Mouse (Mus musculus) kidney, embryonic 15.5 days (tissue): ENCODE measurements at regions not wholly inside any gene's neighbourhood (a gene's known extent, or its start where the extent isn't known, plus 50 kb on each side); places are given as distances from the start of the nearest gene placed in this dataset.
"Not testable (repeated sequence)": the region's sequence is repeated elsewhere in the genome, so short reads cannot be mapped to it uniquely, and the experiment has no call there.

Source experiments
- ATAC-seq: fragments of 200-750 bp; cut with Nextera tagmentation; replicated peaks from 2 replicates; pipeline ENCODE4 v1.8.0; 2017; ENCODE audit warnings: moderate TSS enrichment; ENCODE audit not compliant: low FRiP score
- H3K27ac ChIP-seq: fragments of 300-500 bp; sonication (generic); 2 replicates; pipeline ENCODE4 v1.5.1; 2015; ENCODE audit warnings: mild to moderate bottlenecking, inconsistent platforms
- H3K27me3 ChIP-seq: fragments of 300-500 bp; sonication (generic); 2 replicates; pipeline ENCODE4 v1.6.1; 2015; ENCODE audit warnings: inconsistent platforms
- H3K36me3 ChIP-seq: fragments of 300-500 bp; sonication (generic); 2 replicates; pipeline ENCODE4 v1.6.1; 2015; ENCODE audit warnings: inconsistent platforms
- H3K4me1 ChIP-seq: fragments of 300-500 bp; sonication (generic); 2 replicates; pipeline ENCODE4 v1.6.1; 2015; ENCODE audit warnings: inconsistent platforms
- H3K4me2 ChIP-seq: fragments of 300-500 bp; sonication (generic); 2 replicates; pipeline ENCODE4 v1.6.1; 2015; ENCODE audit warnings: moderate library complexity, mild to moderate bottlenecking, inconsistent platforms
- H3K4me3 ChIP-seq: fragments of 300-500 bp; sonication (generic); replicated peaks from 2 replicates; pipeline ENCODE4 v1.5.1; 2015; ENCODE audit warnings: mild to moderate bottlenecking, inconsistent platforms
- H3K9ac ChIP-seq: fragments of 300-500 bp; sonication (generic); 2 replicates; pipeline ENCODE4 v1.6.1; 2015; ENCODE audit warnings: mild to moderate bottlenecking, inconsistent platforms
- H3K9me3 ChIP-seq: fragments of 300-500 bp; sonication (generic); replicated peaks from 2 replicates; pipeline ENCODE4 v1.6.1; 2016; ENCODE audit warnings: inconsistent platforms
- WGBS: fragments of 180-500 bp; shearing (Covaris S2); methylation state at CpG from one replicate; pipeline ENCODE4 v1.1.7; 2015; ENCODE audit warnings: mixed read lengths; 5-methylcytosine and 5-hydroxymethylcytosine counted together

DNA sequence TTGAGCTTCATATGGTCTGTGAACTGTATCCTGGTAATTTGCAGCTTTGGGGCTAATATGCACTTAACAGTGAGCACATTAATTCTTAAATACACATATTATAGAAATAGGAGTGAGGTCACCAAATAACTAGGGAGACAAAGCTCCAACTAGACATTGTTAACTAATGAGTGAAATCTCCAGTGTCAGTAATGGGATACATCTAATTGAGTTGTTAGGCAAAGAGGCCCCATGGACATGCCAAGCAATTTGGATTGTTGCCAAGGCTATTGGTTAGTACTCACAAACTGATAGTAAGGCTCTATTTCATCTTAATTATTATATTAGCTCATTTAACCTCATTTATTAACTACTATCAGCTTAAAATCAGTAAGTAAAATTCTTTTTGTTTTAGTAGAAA lies 698.5 kb downstream of the Triml1 start:
- Histone ChIP-seq H3K4me3 (no peak overlapping the region), H3K4me1 (no peaks in the 10 kb centered on the region), H3K27ac (no peak overlapping the region), H3K36me3 (no peaks in the 10 kb centered on the region), H3K27me3 (no peaks in the 10 kb centered on the region), H3K9ac (no peak overlapping the region), H3K4me2 (no peak overlapping the region), H3K9me3 (no peaks in the 10 kb centered on the region)
- ATAC-seq = no peak

DNA sequence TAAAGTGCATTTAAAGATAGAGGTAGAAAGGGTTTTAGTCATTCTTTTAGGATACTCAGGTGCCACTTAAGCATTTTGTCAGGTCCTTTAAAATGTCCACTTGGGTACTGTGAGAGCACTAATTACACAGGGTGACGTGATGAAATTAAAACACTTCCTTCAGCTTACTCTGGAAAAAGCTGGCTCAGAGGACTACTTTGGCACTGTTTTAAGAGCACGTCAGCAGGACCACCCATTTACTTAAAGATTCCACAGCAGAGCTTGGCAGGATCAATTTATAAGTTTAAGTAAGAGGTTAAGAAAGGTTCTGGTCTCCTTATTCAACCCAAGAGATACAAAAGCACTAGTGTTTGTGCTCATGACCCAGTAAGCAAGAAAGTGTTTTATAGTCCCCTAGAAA lies 738.7 kb downstream of the Triml1 start:
- WGBS = 64% methylated on average over 2 of the region's 2 CpGs
- Histone ChIP-seq H3K36me3 (no peaks in the 10 kb centered on the region), H3K27ac (no peak overlapping the region), H3K4me1 (no peaks in the 10 kb centered on the region), H3K4me2 (no peak overlapping the region), H3K9ac (no peak overlapping the region), H3K9me3 (no peaks in the 10 kb centered on the region), H3K4me3 (no peak overlapping the region), H3K27me3 (no peaks in the 10 kb centered on the region)
- ATAC-seq = no peak

DNA sequence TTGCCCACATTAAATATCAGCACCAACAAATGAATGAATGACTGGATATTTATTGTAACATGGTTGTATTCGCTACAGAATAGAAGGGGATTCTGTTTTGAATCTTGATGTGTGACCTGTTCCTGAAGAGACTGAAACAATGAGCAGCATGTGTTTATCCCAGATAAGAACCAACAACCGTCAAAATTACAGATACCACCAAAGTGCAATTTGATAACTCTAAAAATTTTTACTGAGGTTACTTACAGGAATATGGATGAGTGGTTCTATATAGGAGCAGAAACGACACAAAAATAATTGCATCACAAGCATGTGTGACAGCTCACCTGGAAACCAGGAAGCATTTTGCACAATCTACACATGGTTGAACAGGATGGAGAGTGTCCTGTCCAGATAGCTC lies 744.4 kb downstream of the Triml1 start:
- Histone ChIP-seq H3K4me1 (no peaks in the 10 kb centered on the region), H3K27me3 (no peaks in the 10 kb centered on the region), H3K4me3 (no peak overlapping the region), H3K9ac (no peak overlapping the region), H3K4me2 (no peak overlapping the region), H3K36me3 (no peaks in the 10 kb centered on the region), H3K9me3 (no peaks in the 10 kb centered on the region), H3K27ac (no peak overlapping the region)
- ATAC-seq = no peak
- WGBS = 79% methylated on average over 3 of the region's 3 CpGs

DNA sequence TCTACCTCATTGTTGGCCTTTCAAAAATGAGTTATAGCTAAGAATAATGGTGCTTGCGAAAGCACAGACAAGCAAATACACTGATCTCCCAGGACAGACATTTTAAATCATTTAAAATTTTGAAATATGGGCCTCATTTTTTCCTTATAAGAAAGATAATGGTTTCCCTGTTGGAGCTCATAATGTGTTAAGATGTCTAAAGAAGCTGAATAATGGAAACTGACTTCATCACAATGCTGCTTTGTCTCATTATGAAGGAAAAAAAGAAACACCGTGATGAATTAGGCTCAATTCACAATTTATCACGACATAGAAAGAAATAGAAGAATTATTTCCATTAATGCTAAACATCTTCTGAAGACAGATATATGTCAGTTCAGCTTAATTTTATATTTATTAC lies 752.5 kb downstream of the Triml1 start:
- H3K27me3 ChIP-seq = no peaks in the 10 kb centered on the region
- no peak overlapping the region for H3K27ac ChIP-seq
- 83% methylated on average over 3 of the region's 3 CpGs for WGBS
- no peaks in the 10 kb centered on the region for H3K36me3 ChIP-seq
- no peak overlapping the region for H3K4me3 ChIP-seq
- H3K4me2 ChIP-seq = no peak overlapping the region
- no peak for ATAC-seq
- H3K9ac ChIP-seq = no peak overlapping the region
- H3K9me3 ChIP-seq = no peaks in the 10 kb centered on the region
- H3K4me1 ChIP-seq = no peaks in the 10 kb centered on the region

DNA sequence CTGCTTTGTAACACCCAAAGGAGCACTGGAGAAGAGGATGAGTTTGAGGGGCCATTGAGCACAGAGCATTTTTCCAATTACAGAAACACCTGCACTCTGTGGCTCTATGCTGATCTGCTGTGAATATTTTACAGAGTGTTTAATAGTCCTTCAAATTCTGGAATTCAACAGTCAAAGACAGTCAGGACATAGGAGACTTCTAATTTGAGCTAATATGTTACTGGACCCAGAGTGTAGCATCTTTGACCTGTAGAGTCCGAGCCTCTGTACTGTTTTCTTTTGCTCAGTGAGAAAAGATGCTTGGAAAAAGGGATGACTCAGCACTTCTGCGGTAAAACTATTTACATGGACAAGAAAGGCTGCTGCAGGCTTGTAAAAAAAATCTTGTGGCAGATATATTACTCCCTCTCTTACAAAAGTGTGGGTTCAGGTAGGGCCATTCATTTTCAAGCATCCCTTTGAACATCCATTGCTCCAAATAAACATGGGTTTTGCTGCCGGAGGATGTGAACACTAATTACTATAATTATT lies 793.1 kb downstream of the Triml1 start:
- Histone ChIP-seq H3K27ac (no peak overlapping the region), H3K4me2 (no peak overlapping the region), H3K4me3 (no peak overlapping the region), H3K4me1 (no peaks in the 10 kb centered on the region), H3K27me3 (no peaks in the 10 kb centered on the region), H3K36me3 (no peaks in the 10 kb centered on the region), H3K9ac (no peak overlapping the region), H3K9me3 (no peaks in the 10 kb centered on the region)
- ATAC-seq = peak; percentile 89
- 21% methylated on average over 3 of the region's 3 CpGs for WGBS

DNA sequence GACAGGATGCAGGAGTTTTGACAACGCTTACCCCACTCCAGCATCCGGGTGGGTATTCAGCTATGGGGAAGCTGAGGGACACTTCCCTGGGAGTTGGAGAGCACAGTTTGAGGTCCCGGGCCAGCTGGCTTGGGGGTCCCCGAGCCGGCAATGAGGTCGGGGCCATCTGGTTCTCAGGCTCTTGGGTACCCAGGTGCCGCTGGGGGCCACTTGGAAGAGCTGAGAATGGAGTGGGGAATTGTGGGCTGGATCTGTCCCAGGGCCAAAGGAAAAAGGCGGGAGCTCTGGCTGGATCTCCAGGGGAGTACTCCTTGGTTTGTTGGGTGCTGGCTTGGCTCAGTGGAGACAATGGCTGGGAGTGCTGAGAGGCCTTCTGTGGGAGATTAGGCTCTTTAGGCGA lies 806.6 kb downstream of the Triml1 start:
- 92% methylated on average over 9 of the region's 9 CpGs for WGBS
- Histone ChIP-seq H3K4me1 (no peaks in the 10 kb centered on the region), H3K27ac (no peak overlapping the region), H3K36me3 (no peaks in the 10 kb centered on the region), H3K27me3 (no peaks in the 10 kb centered on the region), H3K4me3 (no peak overlapping the region), H3K4me2 (no peak overlapping the region), H3K9me3 (no peaks in the 10 kb centered on the region), H3K9ac (no peak overlapping the region)
- no peak for ATAC-seq

DNA sequence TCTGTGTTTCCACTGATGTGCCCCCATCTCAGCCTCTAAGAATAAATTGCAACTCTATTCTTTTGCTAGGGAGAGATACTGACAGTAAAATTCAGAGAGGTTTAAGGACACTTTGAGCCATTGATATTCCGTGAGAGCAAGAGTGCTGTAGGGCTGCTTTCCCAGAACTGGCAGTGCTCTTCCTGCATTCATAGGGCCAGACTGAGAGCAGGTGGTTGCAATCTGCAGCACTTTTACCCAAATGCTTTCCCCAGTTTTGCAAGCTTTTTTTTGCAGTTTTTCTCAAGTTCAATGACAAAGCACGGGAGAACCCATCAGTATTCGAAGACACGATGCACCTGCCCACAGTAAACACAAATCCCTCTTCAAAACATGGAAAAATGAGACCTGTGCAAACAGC lies 816.6 kb downstream of the Triml1 start:
- no peak for ATAC-seq
- Histone ChIP-seq H3K4me2 (no peak overlapping the region), H3K9ac (no peak overlapping the region), H3K27ac (no peak overlapping the region), H3K9me3 (no peaks in the 10 kb centered on the region), H3K4me1 (no peaks in the 10 kb centered on the region), H3K4me3 (no peak overlapping the region), H3K27me3 (no peaks in the 10 kb centered on the region), H3K36me3 (no peaks in the 10 kb centered on the region)
- 81% methylated on average over 4 of the region's 4 CpGs for WGBS

DNA sequence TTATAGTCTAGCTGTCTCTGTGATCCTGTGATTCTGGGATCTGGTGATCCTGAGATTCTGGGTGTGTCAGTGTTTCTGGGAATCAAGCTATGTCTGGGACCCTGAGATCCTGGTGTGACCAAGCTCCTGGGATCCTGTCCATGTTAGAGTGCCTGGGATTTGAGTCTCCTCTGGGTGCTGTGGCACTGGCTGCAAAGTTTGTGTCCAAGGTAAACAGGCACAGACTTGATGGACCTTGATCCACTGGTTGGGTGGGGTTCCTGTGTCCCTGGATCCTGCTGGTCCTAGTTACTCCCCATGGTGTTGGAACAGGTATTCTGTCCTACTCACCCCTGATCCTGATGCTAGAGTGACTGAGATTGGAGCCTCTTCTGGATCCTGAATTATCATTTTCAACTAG lies 818.4 kb downstream of the Triml1 start:
- H3K27ac ChIP-seq = no peak overlapping the region
- H3K4me3 ChIP-seq = no peak overlapping the region
- H3K4me2 ChIP-seq = no peak overlapping the region
- H3K9ac ChIP-seq = no peak overlapping the region
- H3K9me3 ChIP-seq = no peaks in the 10 kb centered on the region
- H3K36me3 ChIP-seq = no peaks in the 10 kb centered on the region
- ATAC-seq = no peak
- no peaks in the 10 kb centered on the region for H3K27me3 ChIP-seq
- no peaks in the 10 kb centered on the region for H3K4me1 ChIP-seq

DNA sequence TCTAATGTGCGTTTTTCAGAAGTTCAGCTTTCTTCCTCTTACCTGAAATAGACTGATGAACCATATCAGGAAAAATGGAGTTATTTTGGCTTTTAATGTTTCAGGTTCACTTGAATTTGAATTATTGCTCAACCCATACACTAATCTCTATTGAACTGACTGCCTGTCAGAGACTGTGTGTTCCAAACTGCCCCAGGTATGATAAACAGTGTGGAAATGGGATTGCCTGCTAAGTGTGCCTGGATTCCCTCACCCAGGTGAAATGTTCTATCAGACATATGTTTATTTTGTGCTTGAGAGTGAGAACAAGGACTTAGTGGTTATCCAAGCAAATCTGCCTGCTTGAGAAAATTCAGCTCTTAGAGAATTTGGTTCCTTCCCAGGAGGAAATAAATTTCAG lies 830.2 kb downstream of the Triml1 start:
- H3K4me3 ChIP-seq = no peak overlapping the region
- H3K4me1 ChIP-seq = no peaks in the 10 kb centered on the region
- no peaks in the 10 kb centered on the region for H3K36me3 ChIP-seq
- no peak overlapping the region for H3K27ac ChIP-seq
- no peaks in the 10 kb centered on the region for H3K27me3 ChIP-seq
- no peak for ATAC-seq
- WGBS = 80% methylated on average over 1 of the region's 1 CpGs
- H3K9me3 ChIP-seq = no peaks in the 10 kb centered on the region
- H3K9ac ChIP-seq = no peak overlapping the region
- no peak overlapping the region for H3K4me2 ChIP-seq

DNA sequence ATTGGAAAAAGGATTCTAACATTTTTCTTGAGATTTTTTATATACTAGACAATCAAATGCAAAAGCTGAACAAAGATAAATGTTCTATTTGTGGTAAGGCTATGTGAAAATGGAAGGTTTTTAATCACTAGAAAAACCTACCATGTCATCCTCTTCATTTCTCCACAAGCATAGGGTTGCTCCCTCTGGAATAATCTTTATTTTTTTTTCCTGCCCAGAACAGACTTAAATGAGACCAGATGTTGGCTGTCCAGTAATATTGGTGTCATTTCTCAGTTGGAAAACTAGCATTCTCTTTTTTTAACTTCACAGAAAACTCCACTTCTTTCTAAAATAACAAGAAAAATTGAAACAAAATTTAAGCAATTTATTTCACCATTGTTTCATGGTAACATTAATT lies 849.9 kb downstream of the Triml1 start:
- H3K27me3 ChIP-seq = no peaks in the 10 kb centered on the region
- no peak overlapping the region for H3K4me3 ChIP-seq
- no peaks in the 10 kb centered on the region for H3K36me3 ChIP-seq
- no peak overlapping the region for H3K9ac ChIP-seq
- H3K9me3 ChIP-seq = no peaks in the 10 kb centered on the region
- no peaks in the 10 kb centered on the region for H3K4me1 ChIP-seq
- no peak overlapping the region for H3K4me2 ChIP-seq
- no peak for ATAC-seq
- H3K27ac ChIP-seq = no peak overlapping the region

DNA sequence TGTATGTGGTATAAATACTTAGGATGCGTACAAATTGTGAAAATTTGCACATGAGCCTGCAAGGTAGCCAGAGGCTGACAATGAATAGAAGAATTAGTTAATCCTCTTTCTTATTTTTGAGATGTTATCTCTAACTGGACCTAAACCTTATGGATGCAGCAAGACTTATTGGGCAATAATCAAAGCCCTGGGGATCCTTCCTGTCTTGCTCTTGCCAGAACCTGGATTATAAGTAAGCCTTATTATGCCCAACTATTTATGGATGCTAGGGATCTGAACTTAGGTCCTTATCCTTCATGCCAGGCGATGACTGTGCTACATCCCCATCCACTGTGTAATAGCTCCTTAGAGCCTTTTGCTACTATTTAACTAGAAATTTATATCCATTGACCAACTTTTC lies 859.3 kb downstream of the Triml1 start:
- Histone ChIP-seq H3K4me2 (no peak overlapping the region), H3K4me3 (no peak overlapping the region), H3K27me3 (no peaks in the 10 kb centered on the region), H3K4me1 (no peaks in the 10 kb centered on the region), H3K27ac (no peak overlapping the region), H3K9me3 (no peaks in the 10 kb centered on the region), H3K9ac (no peak overlapping the region), H3K36me3 (no peaks in the 10 kb centered on the region)
- 93% methylated on average over 2 of the region's 2 CpGs for WGBS
- no peak for ATAC-seq

DNA sequence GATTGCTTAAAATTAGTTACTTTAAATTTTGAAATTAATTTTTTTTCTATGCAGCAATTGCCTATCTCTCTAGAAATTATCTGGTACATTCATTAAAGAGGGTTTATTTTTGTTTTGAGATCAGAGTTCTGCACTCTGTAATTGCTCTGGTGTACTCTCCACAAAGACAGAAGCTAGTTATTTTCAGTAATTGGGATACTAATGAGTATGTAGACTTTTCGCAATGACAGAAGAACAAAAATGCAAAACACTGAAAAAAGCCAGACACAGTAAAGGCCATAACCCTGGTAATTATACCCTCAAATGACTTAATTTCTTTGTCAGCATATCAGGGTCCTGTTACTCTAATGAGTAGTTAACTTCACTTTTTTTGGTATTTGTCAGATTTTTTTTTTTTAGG lies 836.5 kb upstream of the Frg1 start:
- no peak for ATAC-seq
- Histone ChIP-seq H3K27me3 (no peaks in the 10 kb centered on the region), H3K27ac (no peak overlapping the region), H3K36me3 (no peaks in the 10 kb centered on the region), H3K9ac (no peak overlapping the region), H3K4me1 (no peaks in the 10 kb centered on the region), H3K9me3 (no peaks in the 10 kb centered on the region), H3K4me3 (no peak overlapping the region), H3K4me2 (no peak overlapping the region)
- 94% methylated on average over 1 of the region's 1 CpGs for WGBS

DNA sequence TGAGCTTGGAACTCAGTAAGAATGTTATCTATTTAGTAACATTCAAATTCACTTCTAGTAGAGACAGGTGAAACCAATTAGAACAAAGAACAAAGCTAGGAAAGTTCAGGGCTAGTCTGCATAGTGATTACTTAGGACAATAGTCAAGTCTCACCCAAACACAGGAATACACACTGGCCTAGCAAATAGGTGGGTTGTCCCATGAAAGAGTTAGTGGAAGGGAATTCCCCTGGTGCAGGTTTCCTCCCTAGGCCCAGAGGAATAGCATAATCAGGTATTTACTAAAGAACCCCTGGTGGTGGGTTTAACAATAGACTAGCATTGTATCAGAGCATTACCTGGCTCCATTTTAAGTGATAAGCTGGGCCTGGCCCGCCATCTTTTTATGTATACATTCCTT lies 825.4 kb upstream of the Frg1 start:
- not testable (repeated sequence) for H3K4me1 ChIP-seq, H3K36me3 ChIP-seq, H3K4me2 ChIP-seq, H3K9ac ChIP-seq, ATAC-seq, H3K4me3 ChIP-seq, H3K27ac ChIP-seq, H3K27me3 ChIP-seq, H3K9me3 ChIP-seq
- WGBS = 89% methylated on average over 1 of the region's 1 CpGs
